Mouse (Mus musculus) left cerebral cortex, postnatal 4 days (tissue): ENCODE data around the gene Manf. TPM values are rescaled to one million over a fixed set of nuclear protein-coding genes. Genes with fewer than 3 reads are reported as not detected.

Experiments
- DNase-seq: peaks from one replicate; pipeline ENCODE4 v3.0.0-alpha.2; 2022
- intact Hi-C: fragments of 180-260 bp; cut with DNase I; formaldehyde crosslinking; loops from one replicate; pipeline ENCODE4 v1.15.1; 2025
- total RNA-seq, 2 experiments: library from RNA; stranded (reverse); gene quantifications; 2 replicates each; pipeline ENCODE4 v1.2.3; 2021

Gene Manf
- total RNA-seq, 2 experiments from 2014 or later: 162 to 193 TPM

DNA sequence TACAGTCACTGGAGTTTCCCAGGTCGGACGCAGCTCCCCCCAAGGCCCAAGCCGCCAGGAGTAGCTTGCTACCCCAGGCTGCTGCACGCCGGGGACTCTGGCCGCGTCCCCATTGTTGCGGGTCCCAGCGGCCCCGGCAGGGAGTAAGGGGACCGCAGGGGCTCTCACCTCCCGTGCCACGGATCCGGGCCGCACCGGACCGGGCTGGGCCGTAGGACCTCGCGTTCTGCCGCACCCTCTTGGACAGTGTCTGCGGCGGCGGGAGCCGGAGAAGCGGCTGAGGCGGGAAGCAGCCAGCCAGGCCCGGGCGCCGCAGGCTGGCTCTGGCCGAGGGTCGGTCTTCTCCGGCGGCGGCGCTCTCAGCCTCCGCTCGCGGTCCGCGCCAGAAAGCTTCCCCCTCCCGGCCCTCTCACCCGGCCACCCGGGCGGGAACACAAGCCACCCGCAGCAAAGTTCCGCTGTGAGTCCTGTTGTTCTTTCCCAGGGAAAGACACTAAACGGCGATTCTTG is 102.9 kb downstream of the Manf start, which contains the start of gene Rad54l2:
Gene Rad54l2, minus strand, starts transcription at position 383 of the 510 bp plus-strand sequence.
- intact Hi-C loops: no loop called here
- DNase-seq: peak; percentile 84

Other genes starting within 250 kb of the Manf start
- 10 to 100 TPM; 43.6 to 48.3 TPM for gene Grm2, start 235.9 kb downstream of the Manf start, total RNA-seq
- 10 to 100 TPM; 66.4 to 69.2 TPM for gene Tex264, start 206.1 kb downstream of the Manf start, total RNA-seq
- gene Rad54l2, start 102.8 kb downstream of the Manf start, total RNA-seq: 10 to 100 TPM; 29.5 to 31.2 TPM
- 10 to 100 TPM; 31.2 to 33.4 TPM for gene Dcaf1, start 70.1 kb downstream of the Manf start, total RNA-seq
- 10 to 100 TPM; 90.2 to 93.0 TPM for gene Rbm15b, start 4.6 kb downstream of the Manf start, total RNA-seq